Mouse (Mus musculus): ENCODE results near the gene Myo1e.

Myo1e gene

DNA sequence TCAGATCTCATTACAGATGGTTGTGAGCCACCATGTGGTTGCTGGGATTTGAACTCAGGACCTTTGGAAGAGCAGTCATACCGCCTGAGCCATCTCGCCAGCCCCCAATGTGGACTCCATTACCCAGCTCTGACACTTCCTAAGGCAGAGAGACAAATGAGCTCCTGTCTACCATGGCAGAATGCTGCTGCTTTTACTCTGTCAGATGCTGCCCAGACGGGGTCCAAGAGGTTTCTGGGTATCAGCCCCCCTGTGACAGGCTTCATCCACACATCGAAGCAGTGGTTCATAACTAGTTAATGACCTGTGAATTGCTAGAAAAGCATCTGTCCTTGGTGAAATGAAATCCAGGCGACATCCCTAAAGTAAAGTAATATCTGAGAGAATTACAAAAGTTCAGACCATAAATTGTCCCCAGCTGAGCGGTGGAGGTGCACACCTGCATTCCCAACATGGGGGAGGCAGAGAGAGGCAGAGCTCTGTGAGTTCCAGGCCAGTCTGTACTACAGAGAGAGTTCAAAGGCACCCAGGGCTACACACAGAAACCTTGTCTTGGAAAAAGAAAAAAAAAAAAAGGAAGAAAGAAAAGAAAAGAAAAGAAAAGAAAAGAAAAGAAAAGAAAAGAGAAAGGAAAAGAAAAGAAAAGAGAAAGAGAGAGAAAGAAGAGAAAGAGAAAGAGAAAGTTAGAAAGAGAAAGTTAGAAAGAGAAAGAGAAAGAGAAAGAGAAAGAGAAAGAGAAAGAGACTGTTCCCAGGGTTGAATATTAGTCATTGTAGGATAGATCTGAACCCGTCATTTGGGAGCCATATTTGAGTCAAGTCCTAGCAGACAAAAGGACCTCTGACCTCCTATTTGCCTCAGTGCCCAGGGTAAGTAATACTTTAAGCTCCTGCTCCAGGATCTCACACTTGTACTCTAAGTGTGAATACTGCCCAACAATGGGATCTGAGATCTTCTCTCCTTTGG, 172.6 kb downstream of the Myo1e start:
- no peak for DNase-seq

DNA sequence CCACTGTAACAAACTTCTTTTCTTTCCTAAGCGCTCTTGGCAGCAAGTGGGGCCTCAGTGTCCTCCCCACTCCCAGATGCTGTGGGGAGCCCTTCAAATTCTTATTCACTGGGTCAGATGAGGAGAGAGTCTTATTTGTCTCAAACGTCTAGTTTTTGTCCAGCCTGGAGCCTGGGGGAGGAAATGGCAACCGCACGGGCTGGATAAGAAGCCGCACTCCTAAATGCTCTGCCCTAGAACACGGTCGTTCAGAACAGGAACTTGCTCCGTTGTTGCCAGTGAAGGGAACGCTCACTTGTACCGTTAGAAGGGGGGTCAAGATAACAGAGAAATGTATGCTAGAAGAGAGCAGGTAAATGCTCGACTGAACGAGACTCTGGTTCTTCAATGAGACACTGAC, 174.9 kb downstream of the Myo1e start:
- peak; percentile 17 for DNase-seq

DNA sequence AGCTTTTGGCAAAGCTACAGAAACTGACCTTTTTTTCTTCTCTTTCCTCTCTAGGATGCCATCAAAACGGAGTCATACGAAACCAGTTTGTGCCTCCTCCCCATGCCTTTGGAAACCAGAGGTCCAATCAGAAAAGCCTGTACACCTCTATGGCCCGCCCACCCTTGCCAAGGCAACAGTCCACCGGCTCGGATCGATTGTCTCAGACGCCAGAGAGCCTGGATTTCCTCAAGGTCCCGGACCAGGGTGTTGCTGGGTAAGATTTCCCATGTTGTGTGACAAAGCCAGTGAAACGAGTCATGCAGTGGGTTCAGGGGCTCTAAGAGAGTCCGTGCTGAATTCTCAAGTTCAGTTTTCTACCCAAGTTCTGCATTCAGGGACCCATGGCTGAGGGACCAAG, 176.6 kb downstream of the Myo1e start:
- DNase-seq: no peak

DNA sequence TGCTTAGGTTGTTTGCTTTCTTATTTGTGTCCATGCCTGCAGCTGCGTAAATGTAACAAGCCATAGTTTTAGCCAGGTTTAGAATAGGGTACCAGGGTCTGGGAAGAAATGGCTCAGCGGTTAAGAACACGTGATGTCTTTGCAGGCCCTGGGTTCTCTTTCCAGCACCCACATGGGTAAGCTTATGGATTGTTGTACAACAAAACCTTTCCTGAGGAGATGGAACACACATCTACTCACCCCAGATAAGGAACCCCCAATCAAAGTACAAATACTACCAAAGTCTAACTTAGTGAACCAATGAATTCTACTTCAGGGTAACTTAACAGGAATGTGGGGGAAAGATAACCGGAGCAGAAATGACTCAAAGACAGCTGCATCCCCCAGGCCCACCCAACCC, 177.3 kb downstream of the Myo1e start:
- no peak for DNase-seq

DNA sequence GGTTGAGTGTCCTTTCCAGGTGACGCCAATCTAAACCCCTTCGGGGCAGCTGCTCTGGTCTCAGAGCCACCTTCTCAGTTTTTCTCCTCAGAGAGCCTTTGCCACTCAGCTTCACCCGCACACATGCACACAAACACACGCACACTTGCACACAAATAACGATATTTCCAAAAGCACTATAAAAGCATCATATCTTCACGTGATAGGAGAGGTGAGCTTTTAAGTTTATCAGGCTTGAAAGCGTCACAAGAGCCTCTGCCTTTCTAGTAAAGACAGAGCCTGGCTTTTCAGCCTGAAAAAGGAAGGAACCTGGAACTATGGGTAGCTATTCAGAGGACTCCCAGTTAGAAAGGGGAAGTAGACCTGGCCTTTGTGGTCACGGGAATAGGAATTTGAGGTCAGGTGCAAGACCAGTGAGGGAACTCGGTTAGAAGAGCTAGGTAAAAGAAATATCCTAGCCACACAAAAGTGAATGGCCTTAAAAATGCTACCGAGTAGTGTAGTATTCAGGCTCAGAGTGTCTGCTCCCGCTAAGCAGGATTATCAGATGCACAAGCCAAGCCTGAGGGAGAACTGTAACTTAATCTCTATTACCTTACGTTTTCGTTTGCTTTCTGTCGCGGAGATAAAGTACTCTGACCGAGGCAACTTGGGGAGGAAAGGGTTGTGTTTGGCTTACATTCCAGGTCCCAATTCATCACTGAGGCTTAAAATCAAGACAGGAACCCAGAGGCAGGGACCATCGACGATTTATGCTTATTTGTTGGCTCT, 178.0 kb downstream of the Myo1e start:
- no peak for DNase-seq

DNA sequence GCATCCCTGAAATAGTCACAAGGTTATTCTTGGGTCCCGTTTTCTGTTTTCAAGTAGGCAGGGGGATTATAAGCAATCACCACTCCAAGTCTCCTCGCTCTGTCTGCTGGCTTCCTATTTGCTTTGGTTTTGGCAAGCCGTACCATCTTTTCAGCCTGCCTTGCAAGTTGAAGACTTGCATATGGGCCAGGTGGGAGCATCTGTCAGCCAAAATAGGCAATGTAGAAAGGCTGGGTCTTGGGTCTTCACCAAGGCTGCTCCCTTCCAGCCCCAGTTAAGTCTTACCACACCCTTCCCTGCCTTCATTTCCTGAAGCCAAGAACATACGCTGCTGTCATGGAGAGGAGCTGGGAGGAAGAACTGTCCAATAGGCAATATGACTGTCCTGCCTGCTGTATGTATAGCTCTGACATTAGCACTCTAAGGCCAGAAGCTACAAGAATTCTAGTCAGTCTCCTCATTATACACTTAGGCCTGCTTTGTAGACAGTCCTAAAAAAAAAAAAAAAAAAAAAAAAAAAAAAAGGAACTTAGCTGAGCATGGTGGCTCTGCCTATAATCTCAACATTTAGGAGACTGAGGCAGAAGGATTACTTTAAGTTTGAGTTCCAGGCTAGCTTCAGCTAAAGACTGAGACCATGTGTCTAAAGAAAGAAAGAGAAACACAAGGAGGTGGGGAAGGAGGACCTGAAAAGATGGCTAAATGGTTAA, 180.4 kb downstream of the Myo1e start:
- no peak for DNase-seq

DNA sequence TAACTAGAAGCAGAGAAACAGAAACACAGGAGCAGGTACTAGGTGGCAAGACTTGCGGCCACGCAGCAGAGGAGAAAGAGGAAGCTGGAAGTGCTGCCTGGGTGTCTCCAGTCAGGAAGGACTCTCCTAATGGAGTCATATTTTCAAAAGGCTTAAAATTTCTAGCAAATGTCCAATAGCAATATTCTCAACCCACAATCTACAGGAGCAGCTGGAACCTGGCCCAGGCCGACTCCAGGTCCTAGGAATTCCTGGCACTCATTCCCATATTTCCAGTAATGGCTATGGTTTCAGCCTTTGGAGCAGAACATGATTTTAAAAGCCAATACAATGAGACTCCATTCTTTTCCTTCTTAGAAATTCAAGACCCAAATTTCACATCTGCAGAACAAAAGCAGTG, 182.4 kb downstream of the Myo1e start:
- no peak for DNase-seq

DNA sequence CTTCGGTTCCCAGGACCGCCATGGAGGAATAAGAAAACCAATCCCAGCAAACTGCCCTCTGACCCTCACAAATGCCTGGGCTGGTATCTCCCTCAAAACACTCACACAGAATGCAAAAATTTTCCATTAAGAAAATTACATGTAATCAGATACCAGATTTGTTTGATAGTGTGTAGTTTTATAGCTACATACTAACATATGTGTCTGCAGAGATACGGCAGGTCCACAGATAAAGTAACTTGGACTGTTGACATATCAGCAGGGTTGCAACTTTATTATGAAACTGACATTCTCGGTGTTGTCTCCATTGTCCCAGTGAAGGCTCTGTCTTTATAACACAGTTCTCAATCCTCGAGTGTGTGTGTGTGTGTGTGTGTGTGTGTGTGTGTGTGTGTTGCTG, 183.9 kb downstream of the Myo1e start:
- no peak for DNase-seq

DNA sequence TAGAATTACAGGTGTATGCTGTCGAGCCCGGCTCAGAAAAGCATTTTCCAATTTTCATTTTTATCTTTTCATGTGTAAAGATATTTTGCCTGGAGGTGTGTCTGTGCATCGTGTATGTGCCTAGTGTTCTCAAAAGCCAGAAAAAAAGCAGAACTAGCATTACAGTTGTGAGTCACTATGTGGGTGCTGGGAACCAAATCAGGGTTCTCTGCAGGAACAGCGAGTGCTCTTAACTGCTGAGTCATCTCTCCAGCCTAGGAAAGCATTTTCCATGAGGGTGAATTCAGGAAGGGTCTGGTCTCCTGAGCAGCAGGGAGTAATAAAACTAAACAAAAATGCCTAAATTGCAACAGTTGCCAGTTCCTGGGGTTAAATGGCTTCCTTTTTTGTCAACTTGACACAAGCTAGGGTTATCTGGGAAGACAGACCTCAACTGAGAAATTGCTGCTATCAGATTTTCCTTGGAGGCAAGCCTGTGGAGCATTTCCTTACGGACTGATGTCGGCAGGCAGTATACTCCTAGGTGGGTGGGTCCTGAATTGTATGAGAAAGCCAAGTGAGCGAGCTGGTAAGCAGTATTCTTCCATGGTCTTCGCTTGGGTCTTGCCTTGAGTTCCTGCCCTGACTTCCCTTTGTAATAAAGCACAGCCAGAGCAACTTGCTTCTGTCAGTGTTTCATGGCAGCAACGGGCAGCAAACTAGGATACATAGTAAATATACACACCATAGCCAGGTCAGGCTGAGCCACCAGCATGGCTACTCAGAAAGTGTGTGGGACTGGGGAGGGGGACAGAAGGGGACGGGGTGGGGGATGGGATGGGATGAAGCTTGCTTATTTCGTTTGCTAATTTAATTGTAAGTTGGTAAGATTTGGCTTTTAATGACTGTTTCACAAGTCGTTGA, 184.8 kb downstream of the Myo1e start:
- DNase-seq: no peak

DNA sequence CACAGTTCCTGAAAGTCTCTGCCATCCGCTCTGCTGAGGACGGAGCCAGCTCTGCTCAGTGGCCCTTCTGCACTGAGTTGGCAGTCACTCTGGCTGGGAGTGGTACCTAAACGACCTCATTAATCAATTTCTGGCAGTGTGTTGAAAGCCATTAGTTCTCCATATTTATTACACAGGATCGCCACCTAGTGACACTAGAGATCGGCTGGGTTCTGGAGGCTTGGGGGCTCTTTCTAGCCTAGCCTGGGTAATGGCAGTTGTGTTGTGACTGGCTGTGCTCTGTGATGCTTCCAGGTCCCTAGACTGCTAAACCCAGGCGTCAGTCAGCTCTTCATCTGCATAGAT, 185.4 kb downstream of the Myo1e start:
- peak; percentile 5 for DNase-seq

DNA sequence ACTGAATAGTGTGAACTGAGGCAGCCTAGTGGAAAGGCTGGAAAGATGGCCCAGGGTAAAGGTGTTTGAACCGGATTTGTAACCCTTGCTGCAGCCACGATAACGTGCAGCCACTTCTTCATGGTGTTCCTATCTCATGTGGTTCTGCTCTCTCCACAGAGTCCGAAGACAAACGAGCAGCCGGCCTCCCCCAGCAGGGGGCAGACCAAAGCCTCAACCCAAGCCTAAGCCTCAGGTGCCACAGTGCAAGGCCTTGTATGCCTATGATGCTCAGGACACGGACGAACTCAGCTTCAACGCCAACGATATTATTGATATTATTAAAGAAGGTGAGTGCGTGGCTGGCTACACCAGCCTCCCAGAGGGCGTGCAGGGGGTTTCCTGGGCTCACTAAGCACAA, 188.5 kb downstream of the Myo1e start:
- no peak for DNase-seq

DNA sequence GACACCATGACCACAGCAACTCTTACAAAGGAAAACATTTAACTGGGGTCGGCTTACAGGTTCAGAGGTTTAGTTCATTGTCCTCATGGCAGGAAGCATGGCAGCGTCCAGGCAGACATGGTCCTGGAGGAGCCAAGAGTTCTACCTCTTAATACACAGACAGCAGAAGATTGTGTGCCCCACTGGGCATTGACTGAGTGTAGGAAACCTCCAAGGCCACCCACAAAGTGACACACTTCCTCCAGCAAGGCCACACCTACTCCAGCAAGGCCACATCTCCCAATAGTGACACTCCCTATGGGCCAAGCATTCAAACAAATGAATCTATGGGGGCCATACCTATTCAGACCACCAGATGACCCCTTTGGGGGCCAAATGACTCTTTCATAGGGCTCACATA, 188.9 kb downstream of the Myo1e start:
- DNase-seq: no peak

DNA sequence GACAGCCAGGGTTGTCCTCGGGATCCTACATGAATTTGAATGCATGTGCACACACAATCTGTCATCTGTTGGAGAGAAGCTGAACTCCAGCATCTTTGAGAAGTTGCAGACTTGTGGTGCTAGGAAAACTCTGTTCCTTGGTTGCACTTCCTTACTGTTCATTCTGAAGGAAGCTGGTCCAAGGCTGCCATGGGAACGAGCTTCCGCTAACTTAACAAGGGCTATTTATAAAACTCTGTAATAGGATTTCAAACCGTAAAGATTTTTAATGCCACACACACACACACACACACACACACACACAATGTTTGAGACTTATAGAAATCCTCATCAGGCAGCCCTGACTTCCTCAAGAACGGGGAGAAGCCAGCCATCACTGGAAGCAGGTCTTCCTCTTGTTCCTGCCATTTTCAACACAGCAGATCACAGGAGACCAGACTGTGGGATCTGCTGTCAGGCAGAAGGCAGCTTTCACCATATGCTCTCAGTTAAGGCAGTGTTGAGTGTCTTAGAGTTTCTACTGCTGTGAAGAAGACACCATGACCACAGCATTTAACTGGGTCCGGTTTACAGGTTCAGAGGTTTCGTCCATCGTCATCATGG, 194.9 kb downstream of the Myo1e start:
- no peak for DNase-seq

DNA sequence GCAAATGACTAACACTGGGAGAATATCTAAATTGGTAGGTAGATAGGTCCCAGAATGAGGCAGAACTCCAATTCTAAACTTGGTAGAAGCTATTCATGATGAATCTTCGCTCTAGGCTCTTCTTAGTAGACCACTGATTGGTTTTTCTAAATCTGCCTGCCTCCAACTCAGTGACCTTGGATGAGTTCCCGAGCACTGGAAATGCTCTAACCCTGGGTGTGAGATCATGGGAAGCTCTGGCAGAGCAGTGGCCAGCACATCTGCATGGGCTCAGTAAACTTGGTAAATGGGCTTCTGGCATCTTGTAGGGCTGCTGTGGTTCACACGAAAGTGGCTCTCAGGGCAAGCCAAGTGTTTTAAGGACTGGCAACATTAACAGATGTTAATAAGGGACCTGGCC, 199.4 kb downstream of the Myo1e start:
- DNase-seq: no peak

DNA sequence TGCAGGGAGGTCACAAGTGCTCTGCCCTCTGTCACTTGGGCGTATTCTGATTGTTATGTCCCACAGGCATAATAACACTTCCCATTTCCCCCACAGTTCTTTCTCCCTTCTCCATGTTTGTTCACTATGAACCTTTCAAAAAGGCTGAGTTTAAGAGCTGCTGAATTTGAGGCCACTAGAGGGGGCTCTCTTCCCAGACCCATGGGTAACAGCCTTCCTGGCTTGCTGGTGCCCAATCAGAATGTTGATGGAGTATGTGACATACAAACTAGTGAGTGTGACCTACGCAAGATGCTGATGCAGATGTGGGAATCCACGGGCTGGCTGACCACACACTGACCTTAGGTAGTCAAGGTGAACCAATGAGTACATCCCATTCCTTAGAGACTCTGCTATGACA, 201.6 kb downstream of the Myo1e start:
- no peak for DNase-seq

DNA sequence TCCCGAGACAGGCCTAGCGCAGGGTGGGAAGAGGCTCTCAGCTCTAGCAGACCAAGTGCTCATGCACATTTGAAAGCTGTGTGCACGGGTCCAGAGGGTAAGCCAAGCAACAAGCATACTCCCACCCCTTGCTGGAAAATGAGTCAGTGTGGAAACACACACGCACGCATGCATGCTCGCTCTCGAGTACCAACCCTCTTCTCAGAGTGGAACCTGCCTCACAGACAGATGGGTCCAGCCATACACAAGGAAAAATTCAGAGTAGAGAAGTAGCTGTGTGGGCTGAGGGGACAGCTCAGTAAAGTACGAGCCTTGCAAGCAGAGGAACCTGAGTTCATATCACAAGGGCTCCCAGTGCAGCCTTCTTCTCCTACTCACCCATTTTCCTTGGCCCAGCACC, 202.6 kb downstream of the Myo1e start:
- DNase-seq: no peak

DNA sequence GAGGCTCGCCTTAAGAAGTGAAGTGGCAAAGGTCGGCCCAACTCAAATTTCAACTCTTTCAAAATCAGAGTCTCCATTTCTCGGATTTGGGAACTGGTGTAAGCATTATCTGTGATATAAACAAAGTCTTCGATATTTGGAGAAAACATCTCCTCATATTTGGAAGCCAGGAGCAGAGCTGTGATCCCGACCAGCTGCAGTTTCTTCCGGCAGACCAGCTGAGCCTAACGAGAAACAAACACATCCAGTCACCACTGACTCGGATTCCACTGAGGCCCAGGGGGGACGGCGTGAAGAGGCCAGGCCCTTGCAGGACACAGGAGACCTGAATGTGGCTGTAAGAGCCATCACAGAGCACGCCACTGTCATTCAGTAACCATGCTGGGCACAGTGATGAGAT, 203.5 kb downstream of the Myo1e start:
- DNase-seq: no peak

DNA sequence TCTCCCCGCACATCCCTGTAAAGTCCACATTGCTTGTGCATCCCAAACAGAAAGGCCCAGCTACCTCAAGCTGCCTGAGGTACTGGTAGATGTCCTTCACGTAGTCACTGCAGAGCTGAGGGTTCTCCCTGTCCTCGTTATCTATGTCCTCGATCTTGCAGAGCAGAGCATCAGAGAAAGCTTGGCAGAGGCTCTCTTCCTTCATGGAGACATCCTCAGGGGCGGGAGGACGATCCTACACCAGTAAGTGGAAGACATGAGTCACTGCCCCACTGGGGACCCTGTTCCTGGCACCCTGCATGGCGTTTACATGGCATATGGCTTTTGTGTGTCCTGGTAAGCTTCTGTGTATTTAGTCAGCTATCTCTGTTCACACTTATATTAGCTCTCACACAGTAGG, 205.9 kb downstream of the Myo1e start:
- no peak for DNase-seq

DNA sequence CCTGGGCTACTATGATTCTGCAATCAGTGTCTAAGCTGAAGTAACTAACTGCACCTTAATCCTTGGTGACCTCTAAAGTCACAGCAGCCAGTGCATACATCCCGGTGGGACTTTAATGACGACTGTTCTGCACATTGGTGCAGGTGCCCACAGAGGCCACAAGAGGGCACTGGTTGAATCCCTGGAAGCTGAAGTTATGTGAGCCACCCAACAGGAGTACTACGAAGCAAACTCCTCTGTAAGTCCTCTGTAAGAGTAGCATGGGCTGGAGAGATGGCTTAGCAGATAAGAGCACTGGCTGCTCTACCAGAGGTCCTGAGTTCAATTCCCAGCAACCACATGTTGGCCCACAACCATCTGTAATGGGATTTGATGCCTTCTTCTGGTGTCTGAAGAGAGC, 209.3 kb downstream of the Myo1e start:
- no peak for DNase-seq

DNA sequence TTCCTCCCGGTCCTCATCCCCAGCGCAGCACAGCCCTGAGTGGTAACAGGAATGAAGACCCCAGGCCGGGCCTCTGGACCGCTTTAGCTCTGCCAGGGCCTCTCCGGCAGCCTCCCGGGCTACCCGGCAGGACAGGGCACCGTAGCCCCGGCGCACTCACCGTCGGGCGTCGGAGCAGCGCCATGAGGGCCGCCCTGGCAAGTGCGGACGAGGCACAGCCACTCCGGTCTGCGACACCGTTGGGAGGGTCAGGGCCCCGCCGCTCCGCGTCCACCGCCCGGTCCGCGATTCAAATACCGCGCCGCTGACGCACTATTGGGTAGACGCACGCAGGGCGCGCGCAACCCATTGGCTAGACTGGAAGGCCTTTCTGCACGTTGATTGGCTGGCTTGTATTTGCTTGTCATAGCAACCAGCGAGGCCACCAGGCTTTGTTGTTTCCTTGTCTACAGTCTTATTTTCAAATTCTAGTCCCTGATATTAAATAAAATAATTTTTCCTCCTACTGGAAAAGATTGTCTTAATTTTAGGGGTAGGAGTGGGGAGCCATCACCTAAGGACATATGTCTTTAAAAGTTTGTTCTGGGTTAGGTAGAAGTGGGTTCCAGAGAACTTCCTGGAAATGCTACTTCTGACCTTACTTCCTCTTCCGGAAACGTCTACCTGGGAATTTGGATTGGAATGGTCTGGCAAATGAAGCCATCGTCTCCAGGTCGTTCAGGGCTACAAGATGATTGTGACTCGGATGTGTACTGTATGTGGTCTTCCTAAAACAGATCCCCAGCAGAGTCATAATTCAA, 214.3 kb downstream of the Myo1e start, which contains the start of gene Ccnb2:
Gene Ccnb2 (minus strand): TSS at position 291 of the 800 bp plus-strand sequence.
- peak; percentile 73 for DNase-seq

DNA sequence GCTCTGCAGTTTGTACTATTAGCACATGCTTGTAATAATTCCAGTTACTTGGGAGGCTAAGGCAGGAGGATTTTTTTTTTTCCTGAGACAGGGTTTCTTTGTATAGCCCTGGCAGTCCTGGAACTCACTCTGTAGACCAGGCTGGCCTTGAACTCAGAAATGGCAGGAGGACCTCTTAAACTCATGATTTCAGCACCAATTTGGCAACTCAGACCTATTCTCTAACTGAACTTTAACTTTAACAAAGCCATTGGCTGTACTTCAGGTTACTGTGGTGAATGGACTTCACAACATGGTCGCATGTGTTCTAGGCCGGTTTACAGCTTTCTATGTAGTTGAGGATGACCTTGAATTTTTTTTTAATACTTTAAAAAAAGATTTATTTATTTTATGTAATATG, 215.5 kb downstream of the Myo1e start:
- no peak for DNase-seq

All from cerebellum, adult 9-11 months (tissue).